Mouse (Mus musculus): ENCODE measurements around the gene Ston2. TPM values are rescaled to one million over a fixed set of nuclear protein-coding genes. Genes with fewer than 3 reads are reported as not detected.

Ston2 gene
- total RNA-seq (2014; fragmentation: Nextera tagmentation) (110 TPM in 2 replicates), total RNA-seq (2017) (33.4 and 34.0 TPM in 2 replicates), polyA plus RNA-seq (2012) (69.8 and 74.5 TPM in 2 replicates)

GRCm38 (mm10) chr12:91787959-91788437 is at the start of gene Ston2:
Ston2 (minus strand) TSS chr12:91788387.
- H3K4me1 ChIP-seq (ENCODE audit: insufficient read depth, low read depth, low read length), result peaks cover 24% of the 10 kb centered on the region
- no peak for TF ChIP-seq CTCF (IDR thresholded peaks at IDR 0.05; ENCODE audit: low read depth, low read length)
- no peak for TF ChIP-seq GATA2 (IDR thresholded peaks at IDR 0.05; ENCODE audit: borderline replicate concordance, low read depth, low read length)
- TF ChIP-seq POLR2AphosphoS5 (IDR thresholded peaks at IDR 0.05; ENCODE audit: insufficient replicate concordance, low read depth, low read length), result no peak
- TF ChIP-seq TAL1 (conservative IDR thresholded peaks at IDR 0.05; ENCODE audit: low read depth, low read length), result no peak
- TF ChIP-seq GATA1 (IDR thresholded peaks at IDR 0.05; ENCODE audit: borderline replicate concordance, low read length), result no peak
- no peaks in the 10 kb centered on the region for H3K9me3 ChIP-seq (replicated peaks)
- no peak within 1 kb of the TSS for H3K4me3 ChIP-seq (ENCODE audit: low read depth, low read length)
- no peaks in the 10 kb centered on the region for H3K36me3 ChIP-seq (replicated peaks)
- H3K27me3 ChIP-seq (ENCODE audit: insufficient read depth, low read length), result peaks cover 24% of the 10 kb centered on the region
- ATAC-seq (ENCODE audit: extremely low read depth, insufficient number of reproducible peaks, low FRiP score, poor library complexity, severe bottlenecking) (no peak), DNase-seq (ENCODE audit: low spot score) (no peak)

- TF ChIP-seq POLR2AphosphoS5 (IDR thresholded peaks at IDR 0.05; ENCODE audit: insufficient replicate concordance, low read depth, low read length) (no peak), GATA2 (IDR thresholded peaks at IDR 0.05; ENCODE audit: borderline replicate concordance, low read depth, low read length) (no peak), GATA1 (IDR thresholded peaks at IDR 0.05; ENCODE audit: borderline replicate concordance, low read length) (no peak), CTCF (IDR thresholded peaks at IDR 0.05; ENCODE audit: low read depth, low read length) (no peak), TAL1 (conservative IDR thresholded peaks at IDR 0.05; ENCODE audit: low read depth, low read length) (no peak)
- no peak for DNase-seq (ENCODE audit: low spot score)
- Histone ChIP-seq H3K4me3 (ENCODE audit: low read depth, low read length) (0 out of 2 replicates have a peak overlapping the region, but pooled peaks have one; percentile 13), H3K27me3 (ENCODE audit: insufficient read depth, low read length) (no peaks in the 10 kb centered on the region), H3K9me3 (replicated peaks) (no peaks in the 10 kb centered on the region), H3K36me3 (replicated peaks) (peaks cover 93% of the 10 kb centered on the region), H3K4me1 (ENCODE audit: insufficient read depth, low read depth, low read length) (no peaks in the 10 kb centered on the region)
- no peak for ATAC-seq (ENCODE audit: extremely low read depth, insufficient number of reproducible peaks, low FRiP score, poor library complexity, severe bottlenecking)
These were observed 49.3 kb upstream of the Ston2 start for GRCm38 (mm10) chr12:91837401-91838065.

- ATAC-seq (ENCODE audit: extremely low read depth, insufficient number of reproducible peaks, low FRiP score, poor library complexity, severe bottlenecking), result no peak
- TF ChIP-seq CTCF (IDR thresholded peaks at IDR 0.05; ENCODE audit: low read depth, low read length) (no peak), GATA1 (IDR thresholded peaks at IDR 0.05; ENCODE audit: borderline replicate concordance, low read length) (no peak), POLR2AphosphoS5 (IDR thresholded peaks at IDR 0.05; ENCODE audit: insufficient replicate concordance, low read depth, low read length) (no peak), GATA2 (IDR thresholded peaks at IDR 0.05; ENCODE audit: borderline replicate concordance, low read depth, low read length) (no peak), TAL1 (conservative IDR thresholded peaks at IDR 0.05; ENCODE audit: low read depth, low read length) (no peak)
- no peak for DNase-seq (ENCODE audit: low spot score)
- Histone ChIP-seq H3K36me3 (replicated peaks) (peaks cover 86% of the 10 kb centered on the region), H3K27me3 (ENCODE audit: insufficient read depth, low read length) (no peaks in the 10 kb centered on the region), H3K9me3 (replicated peaks) (no peaks in the 10 kb centered on the region), H3K4me1 (ENCODE audit: insufficient read depth, low read depth, low read length) (no peaks in the 10 kb centered on the region), H3K4me3 (ENCODE audit: low read depth, low read length) (no peak overlapping the region)
These were observed 45.7 kb upstream of the Ston2 start for GRCm38 (mm10) chr12:91833939-91834333.

- DNase-seq (ENCODE audit: low spot score), result no peak
- no peak for ATAC-seq (ENCODE audit: extremely low read depth, insufficient number of reproducible peaks, low FRiP score, poor library complexity, severe bottlenecking)
- Histone ChIP-seq H3K4me3 (ENCODE audit: low read depth, low read length) (no peak overlapping the region), H3K36me3 (replicated peaks) (peaks cover 84% of the 10 kb centered on the region), H3K27me3 (ENCODE audit: insufficient read depth, low read length) (no peaks in the 10 kb centered on the region), H3K9me3 (replicated peaks) (no peaks in the 10 kb centered on the region), H3K4me1 (ENCODE audit: insufficient read depth, low read depth, low read length) (no peaks in the 10 kb centered on the region)
- TF ChIP-seq GATA1 (IDR thresholded peaks at IDR 0.05; ENCODE audit: borderline replicate concordance, low read length) (no peak), TAL1 (conservative IDR thresholded peaks at IDR 0.05; ENCODE audit: low read depth, low read length) (no peak), GATA2 (IDR thresholded peaks at IDR 0.05; ENCODE audit: borderline replicate concordance, low read depth, low read length) (no peak), POLR2AphosphoS5 (IDR thresholded peaks at IDR 0.05; ENCODE audit: insufficient replicate concordance, low read depth, low read length) (no peak), CTCF (IDR thresholded peaks at IDR 0.05; ENCODE audit: low read depth, low read length) (no peak)
These were observed 45.2 kb upstream of the Ston2 start for GRCm38 (mm10) chr12:91833237-91833938.

DNA sequence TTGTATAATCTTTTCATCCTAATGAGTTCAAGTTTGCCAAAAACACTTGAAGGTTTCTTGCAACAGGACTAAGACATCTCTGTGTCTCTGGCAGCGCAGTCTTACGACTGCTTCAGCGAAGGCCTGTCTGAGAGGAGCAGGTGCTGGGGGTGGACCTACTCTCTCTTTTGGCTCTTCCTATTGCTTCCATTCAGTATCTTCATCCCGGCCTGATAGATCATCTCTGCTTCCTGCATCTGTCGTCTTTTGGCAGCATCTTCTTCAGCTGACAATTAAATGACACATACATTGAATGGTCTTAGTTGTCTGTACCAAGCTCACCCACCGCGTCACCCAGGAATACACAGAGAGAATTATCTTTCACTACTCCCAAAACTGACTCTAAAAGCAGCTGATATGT is 43.2 kb upstream of the Ston2 start:
- Histone ChIP-seq H3K27me3 (ENCODE audit: insufficient read depth, low read length) (no peaks in the 10 kb centered on the region), H3K36me3 (replicated peaks) (peaks cover 81% of the 10 kb centered on the region), H3K9me3 (replicated peaks) (no peaks in the 10 kb centered on the region), H3K4me3 (ENCODE audit: low read depth, low read length) (no peak overlapping the region), H3K4me1 (ENCODE audit: insufficient read depth, low read depth, low read length) (no peaks in the 10 kb centered on the region)
- ATAC-seq (ENCODE audit: extremely low read depth, insufficient number of reproducible peaks, low FRiP score, poor library complexity, severe bottlenecking), result no peak
- DNase-seq (ENCODE audit: low spot score), result no peak
- no peak for TF ChIP-seq TAL1 (conservative IDR thresholded peaks at IDR 0.05; ENCODE audit: low read depth, low read length)
- no peak for TF ChIP-seq CTCF (IDR thresholded peaks at IDR 0.05; ENCODE audit: low read depth, low read length)
- no peak for TF ChIP-seq GATA1 (IDR thresholded peaks at IDR 0.05; ENCODE audit: borderline replicate concordance, low read length)
- no peak for TF ChIP-seq POLR2AphosphoS5 (IDR thresholded peaks at IDR 0.05; ENCODE audit: insufficient replicate concordance, low read depth, low read length)
- no peak for TF ChIP-seq GATA2 (IDR thresholded peaks at IDR 0.05; ENCODE audit: borderline replicate concordance, low read depth, low read length)

DNA sequence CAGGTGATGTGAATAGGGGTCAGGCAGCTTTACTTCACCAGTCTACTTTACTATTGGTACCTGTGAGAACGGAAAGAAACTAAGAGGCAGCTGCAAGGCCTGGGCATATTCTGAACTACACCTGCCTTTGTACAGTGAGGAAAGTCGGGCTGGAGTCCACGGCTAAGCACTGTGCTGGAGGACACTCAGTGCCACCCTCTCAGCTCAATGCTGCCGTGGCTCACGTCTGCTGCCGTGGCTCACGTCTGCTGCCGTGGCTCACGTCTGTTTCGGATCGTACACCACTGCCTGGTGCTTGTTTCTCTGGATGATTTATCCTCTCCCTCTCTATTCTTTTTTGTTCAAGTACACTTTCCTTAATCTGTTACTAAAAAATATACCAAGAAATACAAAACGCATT is 32.3 kb upstream of the Ston2 start:
- peaks cover 90% of the 10 kb centered on the region for H3K36me3 ChIP-seq (replicated peaks)
- ATAC-seq (ENCODE audit: extremely low read depth, insufficient number of reproducible peaks, low FRiP score, poor library complexity, severe bottlenecking), result no peak

More for the DNA sequence above, 32.3 kb upstream of the Ston2 start:
- Histone ChIP-seq H3K4me3 (ENCODE audit: low read depth, low read length) (no peak overlapping the region), H3K9me3 (replicated peaks) (no peaks in the 10 kb centered on the region), H3K27me3 (ENCODE audit: insufficient read depth, low read length) (no peaks in the 10 kb centered on the region), H3K4me1 (ENCODE audit: insufficient read depth, low read depth, low read length) (peaks cover 6% of the 10 kb centered on the region)
- DNase-seq (ENCODE audit: low spot score), result no peak
- no peak for TF ChIP-seq GATA1 (IDR thresholded peaks at IDR 0.05; ENCODE audit: borderline replicate concordance, low read length)
- TF ChIP-seq CTCF (IDR thresholded peaks at IDR 0.05; ENCODE audit: low read depth, low read length), result no peak
- no peak for TF ChIP-seq TAL1 (conservative IDR thresholded peaks at IDR 0.05; ENCODE audit: low read depth, low read length)
- TF ChIP-seq GATA2 (IDR thresholded peaks at IDR 0.05; ENCODE audit: borderline replicate concordance, low read depth, low read length), result no peak
- TF ChIP-seq POLR2AphosphoS5 (IDR thresholded peaks at IDR 0.05; ENCODE audit: insufficient replicate concordance, low read depth, low read length), result no peak

Measured in G1E (cell line).